Mouse (Mus musculus) urinary bladder, postnatal 25 days (tissue): Measurements from ENCODE around the gene Zc2hc1c.
"Not testable (repeated sequence)": the region's sequence is repeated elsewhere in the genome, so short reads cannot be mapped to it uniquely, and the experiment has no call there.

Experiments used
- DNase-seq: peaks from one replicate; pipeline ENCODE4 v3.0.0; 2022; ENCODE audit warnings: low spot score

The Zc2hc1c gene

DNA sequence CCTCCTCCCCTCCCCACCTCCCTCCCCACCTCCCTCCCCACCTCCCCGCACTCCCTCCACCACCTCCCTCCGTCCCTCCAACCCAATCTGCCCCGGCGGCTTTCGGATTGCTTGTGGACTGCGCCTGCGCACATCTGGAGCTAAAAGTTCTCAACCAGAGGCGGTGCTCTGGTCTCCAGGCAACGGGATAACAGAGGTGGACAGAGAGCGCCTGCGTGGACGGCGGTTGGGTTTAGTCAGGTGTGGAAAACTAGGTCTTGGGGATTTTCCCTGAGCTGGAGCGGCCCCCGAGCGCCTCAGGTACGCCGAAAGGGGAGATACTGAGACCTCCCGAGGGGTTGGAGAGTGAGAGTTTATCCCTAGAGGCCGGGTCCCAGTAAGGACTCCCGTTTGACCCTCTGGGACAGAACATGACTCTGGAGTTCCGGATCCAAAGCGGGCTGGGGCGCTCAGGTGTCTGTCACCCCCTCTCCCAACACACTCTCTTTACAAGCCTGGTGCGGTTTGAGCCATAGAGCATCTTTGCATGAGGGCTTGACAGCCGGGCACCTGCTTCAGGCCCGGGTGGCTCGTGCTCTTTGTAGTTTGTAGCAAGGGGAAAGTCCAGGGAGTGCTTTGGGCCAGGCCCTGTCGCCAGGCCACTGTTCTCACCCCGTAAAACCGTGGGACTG lies at the start of gene Zc2hc1c:
Gene Zc2hc1c, plus strand, starts transcription at position 106 of the 671 bp plus-strand sequence.
- DNase-seq: peak; percentile 85

DNA sequence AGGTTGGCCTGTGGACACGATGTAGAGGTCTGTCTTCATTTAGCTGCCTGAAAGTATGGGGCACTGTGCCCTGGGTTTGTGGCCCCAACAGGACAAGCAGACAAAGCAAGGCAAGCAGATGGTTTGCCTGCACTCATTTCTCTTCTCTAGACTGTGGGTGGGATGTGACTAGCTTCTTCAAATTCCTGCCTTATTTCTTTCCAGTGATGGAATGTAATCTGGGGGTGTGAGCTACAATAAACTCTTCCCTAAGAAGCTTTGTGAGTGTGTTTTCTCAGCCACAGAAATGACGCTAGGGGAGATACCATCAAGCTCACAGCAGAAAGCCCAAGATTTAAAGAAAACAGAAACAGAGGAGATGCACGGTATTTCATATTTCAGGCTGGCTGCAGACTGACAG lies 36.3 kb upstream of the Zc2hc1c start:
- no peak for DNase-seq

DNA sequence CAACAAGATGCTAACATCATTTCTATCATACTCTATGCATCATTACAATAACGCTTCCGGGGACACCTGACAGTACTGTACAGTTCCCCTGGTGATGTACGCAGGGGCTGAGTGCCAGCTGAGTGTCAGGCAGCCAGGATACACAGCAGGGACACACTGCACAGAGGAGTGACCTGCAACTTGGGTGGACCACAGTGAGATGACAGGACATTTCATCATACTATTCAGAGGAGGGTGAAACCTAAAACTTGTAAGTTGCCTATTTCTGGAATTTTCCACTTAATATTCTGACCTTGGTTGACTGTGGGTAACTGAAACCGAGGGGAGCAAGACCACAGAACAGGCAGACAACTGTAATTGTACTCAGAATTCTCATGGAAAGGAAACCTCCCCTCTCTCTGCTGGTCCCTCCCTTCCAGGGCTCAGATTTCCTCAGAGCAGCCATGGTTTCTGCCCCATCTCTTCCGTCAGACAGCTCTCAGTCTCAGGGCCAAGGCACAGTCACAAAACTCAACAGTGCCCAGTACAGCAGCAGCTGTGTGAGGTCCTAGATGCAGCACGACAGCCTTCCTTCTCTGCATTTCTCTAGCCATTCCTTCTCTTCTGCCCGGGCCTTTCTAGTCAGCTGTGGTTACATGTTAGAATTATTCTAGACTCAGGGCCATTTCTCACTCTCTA lies 32.2 kb upstream of the Zc2hc1c start:
- DNase-seq: no peak

DNA sequence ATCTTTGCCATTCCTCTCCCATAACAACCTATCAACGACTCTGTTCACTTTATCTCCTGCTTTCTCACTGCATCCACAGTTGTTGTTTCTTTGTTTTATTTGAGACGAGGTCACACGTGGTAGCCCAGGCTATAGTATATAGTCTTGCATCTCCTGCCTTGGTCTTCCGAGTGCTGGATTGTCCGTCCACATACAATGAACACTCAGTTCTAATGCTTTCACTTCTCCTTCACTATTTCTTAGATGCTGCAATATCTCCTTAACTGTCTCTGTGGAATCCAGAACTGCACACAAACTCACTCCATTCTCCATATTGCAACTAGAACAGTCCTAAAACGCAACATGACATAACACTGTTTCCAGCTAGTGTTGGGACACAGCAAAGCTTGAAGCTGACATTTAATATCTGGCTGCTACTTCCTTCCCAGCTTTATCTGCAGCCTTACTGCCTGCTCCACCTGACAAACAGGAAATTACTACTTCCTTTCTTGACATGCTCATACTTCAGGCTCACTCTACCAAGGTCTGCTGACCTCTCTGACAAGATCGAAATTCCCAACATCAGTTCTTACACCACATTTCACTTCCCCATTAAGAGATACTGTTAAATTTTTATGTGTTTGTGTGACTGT lies 31.3 kb upstream of the Zc2hc1c start:
- DNase-seq: no peak

DNA sequence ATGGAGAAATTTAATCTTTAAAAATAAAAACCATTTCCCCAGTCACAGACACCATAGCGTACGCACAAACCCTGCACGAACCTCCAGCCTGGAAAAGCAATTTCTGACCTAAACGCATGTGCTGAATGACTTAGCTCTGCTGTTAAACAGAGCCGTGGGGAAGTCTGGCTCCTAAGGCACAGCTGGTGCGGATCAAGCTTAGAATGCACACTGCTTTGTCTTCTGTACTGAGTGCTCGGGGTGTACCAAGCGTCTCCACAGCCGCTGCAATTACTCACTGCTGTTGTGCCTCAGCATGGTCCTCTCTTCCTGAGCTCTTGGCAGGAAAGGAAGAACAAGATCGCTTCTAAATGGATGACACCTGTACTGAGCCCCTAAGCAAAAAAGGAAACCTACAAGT lies 25.9 kb upstream of the Zc2hc1c start:
- DNase-seq: no peak

DNA sequence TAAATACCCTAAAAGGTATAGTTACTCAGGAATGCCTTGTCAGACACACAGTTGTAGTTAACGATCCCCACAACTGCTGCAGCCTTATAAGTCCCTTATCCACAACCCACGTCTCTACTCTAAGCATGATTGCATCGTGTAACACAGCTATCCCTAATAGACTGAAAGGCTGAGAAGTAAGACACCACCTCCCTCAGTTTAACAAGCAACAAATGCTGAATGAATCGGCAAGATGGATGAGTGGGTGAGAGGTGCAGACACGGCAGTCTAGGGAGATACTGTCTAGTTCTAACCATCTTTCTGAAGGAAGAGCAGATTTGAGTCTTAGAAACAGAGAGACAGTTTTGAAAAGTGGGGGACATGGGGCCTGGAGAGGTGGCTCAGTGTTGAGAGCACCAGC lies 25.2 kb upstream of the Zc2hc1c start:
- no peak for DNase-seq

DNA sequence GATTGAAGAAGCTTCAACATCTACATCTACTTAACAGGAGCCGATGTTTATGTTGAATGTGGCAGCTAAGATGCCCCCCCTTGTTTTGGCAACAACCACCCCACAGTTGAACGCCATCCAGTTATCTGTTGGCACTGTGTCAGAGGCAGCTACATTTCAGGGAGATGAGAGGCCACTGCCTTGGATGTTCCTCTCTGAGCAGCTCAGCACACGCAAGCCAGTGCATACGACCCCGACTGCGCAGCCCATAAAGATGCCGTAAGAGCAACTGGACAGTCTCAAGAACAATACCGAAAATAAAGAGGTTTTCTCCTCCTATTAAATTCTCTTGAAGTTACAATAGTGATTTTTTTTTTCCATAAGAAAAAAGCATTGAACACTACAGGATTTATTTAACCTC lies 23.9 kb upstream of the Zc2hc1c start:
- DNase-seq: no peak

DNA sequence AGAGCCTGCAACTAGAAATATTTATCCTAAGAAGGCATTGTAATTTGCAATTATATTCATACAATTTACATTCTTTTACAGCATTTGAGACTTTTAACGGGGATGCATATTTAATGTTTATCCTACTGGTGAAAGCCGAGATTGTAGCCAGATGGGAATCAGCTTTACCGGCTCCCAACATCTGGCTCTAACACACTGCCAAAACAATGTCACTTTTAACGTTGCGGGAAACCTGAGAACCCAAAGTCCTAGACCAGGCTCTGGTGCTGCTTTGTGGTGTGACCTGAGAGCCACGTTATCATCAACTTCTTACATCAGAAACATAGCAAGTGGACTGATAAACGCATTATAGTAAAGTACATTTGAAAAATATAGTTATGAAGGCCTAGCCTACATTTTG lies 23.5 kb upstream of the Zc2hc1c start:
- DNase-seq: no peak

DNA sequence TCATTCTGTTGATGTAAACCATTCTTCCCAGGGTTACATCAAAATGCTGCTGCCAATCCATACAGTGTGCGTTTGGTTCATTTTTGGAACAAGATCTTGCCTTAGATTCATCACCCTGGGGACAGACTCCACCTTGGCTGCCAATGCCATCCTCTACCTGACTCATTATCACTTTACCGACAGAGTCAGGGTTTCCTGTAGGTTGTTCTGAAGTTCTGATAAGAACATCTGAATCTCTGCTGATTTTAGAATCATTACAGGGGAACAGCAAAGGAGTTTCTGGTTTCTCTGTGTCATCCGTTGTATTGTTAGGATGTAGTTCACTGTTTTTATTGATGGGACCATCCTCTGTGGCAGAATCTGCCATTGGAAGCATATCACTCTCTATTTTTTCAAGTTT lies 22.1 kb upstream of the Zc2hc1c start:
- no peak for DNase-seq

DNA sequence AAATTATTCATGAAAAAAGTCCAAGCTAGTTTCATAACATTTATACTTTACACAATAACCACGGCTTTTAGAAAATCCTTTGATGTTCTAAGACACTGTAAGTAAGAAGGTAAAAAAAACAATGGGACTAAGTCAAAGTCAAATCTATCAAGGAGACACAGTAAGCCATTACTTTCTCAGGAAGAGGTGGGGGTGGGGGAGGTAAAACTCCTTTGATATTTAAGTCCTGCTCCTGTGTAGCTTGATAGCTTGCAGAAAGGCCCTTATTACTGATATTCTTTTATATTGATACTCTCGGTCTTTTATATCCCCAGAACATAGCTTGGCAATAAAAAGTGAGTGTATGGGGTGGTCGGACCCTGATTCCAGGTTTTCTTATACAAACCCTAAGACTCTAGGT lies 18.6 kb upstream of the Zc2hc1c start:
- no peak for DNase-seq

DNA sequence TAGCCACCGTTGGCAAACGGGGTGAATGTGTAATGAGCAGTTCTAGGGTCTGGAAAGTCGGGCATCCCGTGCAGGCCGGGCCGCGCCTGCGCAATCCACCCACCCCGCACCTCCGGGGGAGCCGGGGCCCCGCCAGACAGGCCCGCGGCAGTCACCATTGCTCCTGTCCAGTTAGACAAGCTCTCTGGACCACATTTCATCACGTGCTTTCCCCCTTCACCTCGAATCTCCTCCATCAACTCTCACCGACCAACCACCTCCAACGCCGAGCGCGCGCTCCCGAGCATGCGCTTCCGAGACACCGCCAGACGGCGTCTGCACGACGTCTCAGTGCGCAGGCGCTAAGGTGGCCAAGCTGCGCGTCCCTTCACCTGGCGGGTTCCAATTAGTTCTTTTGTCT lies 18.1 kb upstream of the Zc2hc1c start, which contains the start of gene Mlh3:
Gene Mlh3, minus strand, starts transcription at position 281 of the 400 bp plus-strand sequence.
- peak; percentile 84 for DNase-seq

DNA sequence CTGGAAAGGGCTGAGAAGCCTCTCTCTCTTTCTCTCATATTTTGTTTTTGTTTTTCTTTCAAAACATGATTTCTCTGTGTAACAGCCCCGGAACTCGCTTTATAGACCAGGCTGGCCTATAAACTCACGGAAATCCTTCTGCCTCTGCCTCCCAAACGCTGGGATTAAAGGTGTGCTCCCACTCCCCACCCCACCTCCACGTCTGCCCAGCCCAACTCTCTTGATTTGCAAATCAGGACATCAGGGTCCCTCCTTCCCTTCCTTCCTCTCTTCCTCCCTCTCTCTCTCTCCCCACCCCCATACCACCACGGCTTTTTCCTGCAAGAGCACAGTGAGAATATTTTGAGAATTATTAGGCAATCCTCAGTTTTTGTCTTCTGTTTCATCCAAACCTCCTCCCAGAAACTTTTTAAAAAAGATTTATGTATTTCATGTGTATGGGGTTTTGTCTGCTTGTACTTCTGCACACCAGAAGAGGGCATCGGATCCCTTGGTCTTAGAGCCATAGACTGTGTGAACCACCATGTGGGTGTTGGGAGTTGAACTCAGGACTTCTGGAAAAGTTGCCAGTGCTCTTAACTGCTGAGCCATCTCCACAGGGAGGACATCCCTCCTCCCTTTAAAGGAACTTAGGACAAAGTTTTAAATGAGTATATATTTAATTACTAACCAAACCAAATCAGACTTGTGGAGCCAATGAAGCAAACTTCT lies 17.1 kb upstream of the Zc2hc1c start:
- no peak for DNase-seq

DNA sequence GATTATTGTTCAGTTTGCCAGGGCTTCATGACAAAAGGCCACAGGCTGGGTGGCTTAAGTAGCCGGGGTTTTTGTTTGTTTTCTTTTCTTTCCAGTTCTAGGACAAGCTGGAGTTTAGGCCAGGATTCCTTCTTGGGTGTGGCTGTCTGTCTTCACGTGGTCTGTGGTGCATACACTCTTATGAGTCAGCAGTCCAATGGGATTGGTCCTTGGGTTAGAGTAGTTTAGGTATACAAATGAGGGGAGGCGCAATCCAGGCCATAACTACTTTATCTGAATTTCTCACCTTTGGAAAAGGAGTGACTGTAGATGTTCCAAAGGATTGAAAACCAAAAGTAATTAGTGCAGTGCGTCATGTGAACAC lies 16.6 kb upstream of the Zc2hc1c start:
- no peak for DNase-seq

DNA sequence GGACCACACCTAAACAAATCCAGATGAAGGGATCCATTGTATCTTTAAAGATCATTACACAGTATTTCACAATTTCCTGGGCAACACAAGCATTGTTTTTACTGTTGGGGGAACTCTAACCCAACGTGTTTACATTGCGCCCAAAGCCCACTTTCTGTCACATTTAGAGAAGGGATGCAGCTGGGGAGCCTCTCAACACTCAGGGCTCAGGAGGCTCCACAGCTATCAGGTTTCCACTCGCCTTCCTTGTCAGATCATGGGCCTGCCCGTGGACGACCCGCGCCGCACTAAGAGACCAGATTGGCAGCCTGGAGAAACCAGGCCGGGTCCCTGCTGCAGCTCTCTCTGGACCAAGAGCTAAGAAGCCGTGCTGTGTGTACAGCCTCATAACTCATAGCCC lies 14.9 kb upstream of the Zc2hc1c start:
- DNase-seq: no peak

DNA sequence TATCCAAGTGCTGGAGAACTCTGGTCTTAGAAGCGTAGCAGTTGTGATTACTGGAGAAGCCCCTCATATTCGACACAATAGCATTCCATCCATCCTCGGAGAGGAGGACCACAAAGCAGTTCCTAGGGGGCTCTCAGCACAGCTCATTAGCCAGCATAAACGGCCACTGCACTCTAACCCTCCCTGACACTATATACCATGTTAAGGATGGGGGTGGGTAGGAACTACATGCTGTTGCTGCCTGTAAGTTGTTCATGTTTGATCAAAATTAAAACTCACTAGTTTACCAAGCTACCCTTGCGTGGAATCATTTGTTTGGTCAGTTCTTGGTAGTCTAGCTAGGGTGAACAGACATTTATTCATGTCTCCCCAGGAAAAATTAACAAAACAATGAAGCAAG lies 12.1 kb upstream of the Zc2hc1c start:
- DNase-seq: no peak

DNA sequence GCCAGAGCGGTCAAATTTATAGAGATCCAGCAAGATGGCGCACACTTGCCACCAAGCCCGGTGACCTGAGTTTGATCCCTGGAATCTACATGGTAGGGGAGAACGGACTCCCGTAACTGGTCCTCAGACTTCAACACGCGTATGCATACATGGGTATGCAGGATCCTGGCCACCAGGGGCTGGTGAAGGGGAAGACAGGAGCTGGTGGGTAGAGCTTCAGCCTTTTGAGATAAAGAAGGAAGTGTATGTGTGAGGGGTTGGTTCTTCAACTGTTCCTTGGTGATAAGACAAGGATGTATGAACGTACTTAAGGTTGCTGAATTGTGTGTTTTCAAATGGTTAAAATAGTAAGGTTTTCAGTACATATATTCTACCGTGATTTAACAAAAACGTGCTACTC lies 9.5 kb upstream of the Zc2hc1c start:
- no peak for DNase-seq

DNA sequence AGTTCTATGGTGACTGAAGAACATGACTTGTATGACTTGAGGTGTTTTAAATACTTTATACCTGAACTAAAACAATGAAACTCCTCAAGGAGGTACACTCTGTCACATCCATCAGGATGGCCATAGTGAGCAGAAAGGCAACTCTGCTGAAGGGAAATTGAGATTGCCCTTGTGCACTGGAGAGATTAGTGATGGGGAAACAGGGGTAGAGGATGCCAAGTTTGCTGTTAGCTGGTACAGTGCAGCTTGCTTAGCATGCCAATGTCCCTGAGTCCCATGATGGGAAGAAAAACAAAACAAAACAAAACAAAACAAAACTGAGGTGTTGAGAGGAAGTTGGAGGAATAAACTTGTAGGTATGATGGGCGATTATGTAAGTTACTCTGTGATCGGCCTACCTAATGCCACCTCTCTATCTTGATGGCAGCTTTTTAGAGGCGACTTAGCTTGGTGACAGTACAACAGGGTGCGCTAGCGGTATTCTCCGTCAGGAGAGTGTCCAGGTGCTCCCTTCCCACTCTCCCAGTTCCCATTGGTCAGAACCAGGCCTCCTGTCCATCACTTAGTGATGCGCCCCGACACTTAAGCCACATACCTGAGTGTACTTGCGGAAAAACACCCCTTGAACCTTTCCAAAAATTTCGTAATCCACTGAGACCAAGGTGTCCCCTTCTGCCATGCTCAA lies 8.9 kb upstream of the Zc2hc1c start:
- no peak for DNase-seq

DNA sequence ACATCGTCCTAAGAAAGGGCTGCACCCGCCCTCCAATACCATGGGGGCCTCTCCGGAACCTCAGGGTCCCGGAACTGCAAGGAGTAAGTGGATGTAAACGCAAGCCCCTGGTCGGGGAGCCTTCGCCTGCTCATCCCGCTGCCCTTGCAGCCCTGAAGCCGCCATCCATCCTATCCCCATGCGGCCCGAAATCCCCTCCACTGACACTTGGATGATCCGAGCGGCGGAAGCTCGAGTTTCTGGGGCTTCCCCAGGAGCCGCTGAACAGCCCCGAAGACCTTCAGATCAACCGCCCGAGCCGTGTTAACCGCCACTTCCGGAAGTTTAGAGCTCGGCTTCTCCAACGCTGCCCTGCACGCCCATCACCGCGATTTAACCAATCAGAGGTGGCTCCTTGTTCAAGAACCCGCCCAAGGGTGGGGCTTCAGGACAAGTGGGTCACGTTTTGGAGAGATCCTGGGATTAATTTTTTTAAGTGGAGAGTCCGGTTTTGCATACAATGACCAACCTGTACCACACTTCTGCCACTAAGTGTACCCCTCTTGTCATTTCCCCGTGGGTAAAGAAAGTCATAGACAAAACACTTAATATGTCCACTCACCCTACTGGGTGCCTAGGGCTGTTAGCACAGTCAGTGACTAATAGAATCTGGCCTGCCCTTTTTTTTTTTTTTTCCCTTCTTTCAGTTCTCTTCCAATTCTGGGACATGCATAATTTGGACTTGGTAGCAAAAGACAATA lies 8.1 kb upstream of the Zc2hc1c start:
- peak; percentile 94 for DNase-seq

DNA sequence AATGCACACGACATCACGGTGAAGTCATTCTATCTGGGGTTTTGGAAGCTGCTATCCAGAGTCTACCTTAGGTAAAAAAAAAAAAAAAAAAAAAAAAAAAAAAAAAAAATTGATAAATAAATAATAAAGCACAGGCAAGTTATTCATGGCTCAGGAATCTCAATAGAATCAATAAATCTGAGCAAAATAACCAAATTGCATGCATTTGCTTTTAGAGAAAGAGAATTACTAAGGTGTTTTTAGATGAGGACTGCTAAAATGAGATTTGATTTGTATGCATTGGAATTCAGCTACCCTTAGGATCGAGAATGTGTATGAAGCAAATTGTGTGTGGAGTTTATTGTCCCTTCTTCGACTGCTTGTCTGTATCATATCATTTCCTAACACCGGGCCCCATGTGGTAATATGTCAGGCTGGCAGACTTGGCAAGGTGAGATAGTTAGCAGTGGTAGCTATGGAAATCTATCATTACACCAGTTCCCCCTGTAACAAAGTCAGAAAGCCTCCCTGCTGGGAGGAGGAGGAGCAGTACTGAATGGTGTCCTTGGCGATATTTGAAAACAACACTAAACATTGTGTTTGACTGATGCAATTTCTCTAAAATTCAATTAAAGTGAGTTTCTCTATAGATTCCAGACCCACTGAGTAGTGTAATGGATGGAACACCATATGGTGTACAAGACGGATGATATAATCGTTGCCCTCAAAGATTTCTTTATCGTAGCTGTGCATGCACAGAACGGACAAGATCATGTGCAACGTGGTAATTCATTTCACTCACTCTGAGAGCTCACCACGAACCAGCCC lies 7.3 kb upstream of the Zc2hc1c start:
- no peak for DNase-seq

DNA sequence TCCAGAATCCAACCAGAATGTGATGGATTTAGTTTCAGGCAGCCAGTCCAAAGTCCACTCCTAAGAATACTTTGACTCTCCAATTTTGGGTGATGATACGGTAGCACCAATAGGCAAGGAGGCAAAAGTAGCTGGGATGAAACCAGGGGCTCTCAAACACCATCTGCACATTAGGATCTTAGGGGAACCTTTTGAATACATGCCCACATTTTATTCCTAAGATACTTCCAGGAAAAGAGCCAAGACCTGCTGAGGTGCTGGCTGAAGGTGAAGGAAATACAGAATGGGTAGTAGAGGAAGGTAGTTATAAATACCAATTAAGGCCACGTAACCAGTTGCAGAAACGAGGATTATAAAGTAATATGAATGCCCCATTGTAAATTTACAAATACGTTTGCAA lies 6.6 kb upstream of the Zc2hc1c start:
- DNase-seq: not testable (repeated sequence)

DNA sequence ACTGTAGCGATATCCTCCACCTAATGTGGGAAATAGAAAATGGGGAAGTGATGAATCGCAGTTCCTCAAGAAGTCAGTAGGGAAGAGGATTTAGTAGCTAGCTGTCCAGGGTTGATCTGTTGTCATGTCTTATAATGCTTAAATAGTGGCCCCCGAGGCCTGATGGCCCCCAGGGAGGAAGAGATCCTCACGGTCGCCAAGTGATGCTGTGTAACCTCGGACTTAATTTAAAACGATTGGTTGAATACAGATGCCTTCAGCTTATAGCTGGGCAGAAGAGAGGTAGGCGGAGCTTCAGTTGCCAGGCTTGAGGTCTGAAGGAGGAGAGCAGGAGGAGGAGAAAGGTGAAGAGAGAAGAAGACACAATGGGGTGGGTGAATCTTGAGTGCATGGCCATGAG lies 4.1 kb upstream of the Zc2hc1c start:
- DNase-seq: no peak
